Mouse (Mus musculus) neutrophil, adult 83 days (primary cell): ENCODE data around the gene Psph. TPM values are rescaled to one million over a fixed set of nuclear protein-coding genes. Genes with fewer than 3 reads are reported as not detected.

ENCODE experiments used
- total RNA-seq, 2 experiments: library from RNA; stranded (reverse); gene quantifications; one replicate each; pipeline ENCODE4 v1.2.4; 2023

Psph gene
- 1 to 10 TPM; 5.8 to 7.3 TPM for total RNA-seq

DNA sequence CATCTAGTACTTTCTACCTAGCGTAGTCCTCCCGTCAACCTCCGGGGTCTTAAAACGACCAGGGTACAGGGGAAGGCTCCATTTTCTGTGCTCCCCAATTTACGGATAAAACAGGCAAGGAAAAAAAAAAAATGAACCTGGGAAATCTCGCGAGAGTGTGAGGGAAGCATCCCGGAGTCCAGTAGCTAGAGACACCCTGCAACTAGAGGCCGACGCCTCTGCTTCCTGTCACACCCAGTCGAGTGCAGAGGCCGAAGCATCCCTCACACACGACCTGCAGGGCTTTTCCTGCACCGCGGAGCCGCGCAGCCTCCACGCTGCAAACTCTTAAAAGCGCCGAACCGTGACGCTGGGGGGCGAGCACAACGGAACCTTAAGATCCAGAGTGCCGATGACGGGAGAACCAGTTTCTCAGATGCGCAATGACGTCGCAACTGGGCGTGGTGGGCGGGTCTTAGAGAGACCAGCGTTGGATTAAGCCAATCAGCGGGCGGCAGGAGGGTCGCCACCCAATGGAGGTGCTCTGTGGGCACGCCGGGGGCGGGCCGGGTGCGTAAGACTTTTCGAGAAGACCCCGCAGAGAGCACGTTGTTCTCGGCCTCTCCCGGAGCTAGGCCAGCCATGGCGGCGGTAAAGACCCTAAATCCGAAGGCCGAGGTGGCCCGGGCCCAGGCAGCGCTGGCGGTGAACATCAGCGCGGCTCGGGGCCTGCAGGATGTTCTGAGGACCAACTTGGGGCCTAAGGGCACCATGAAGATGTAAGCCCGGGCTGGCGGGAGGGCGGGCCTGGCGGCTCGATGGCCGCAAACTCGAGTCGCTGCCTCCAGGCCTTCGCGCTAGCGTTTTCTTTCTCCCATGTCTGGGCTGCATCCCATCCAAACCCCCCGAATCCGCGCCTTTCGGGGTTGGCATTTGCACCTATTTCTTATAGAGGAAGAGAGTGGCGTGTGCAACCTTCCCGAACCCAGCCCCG is at the start of gene Psph:
Gene Psph, minus strand, starts transcription at position 632 of the 973 bp plus-strand sequence.

DNA sequence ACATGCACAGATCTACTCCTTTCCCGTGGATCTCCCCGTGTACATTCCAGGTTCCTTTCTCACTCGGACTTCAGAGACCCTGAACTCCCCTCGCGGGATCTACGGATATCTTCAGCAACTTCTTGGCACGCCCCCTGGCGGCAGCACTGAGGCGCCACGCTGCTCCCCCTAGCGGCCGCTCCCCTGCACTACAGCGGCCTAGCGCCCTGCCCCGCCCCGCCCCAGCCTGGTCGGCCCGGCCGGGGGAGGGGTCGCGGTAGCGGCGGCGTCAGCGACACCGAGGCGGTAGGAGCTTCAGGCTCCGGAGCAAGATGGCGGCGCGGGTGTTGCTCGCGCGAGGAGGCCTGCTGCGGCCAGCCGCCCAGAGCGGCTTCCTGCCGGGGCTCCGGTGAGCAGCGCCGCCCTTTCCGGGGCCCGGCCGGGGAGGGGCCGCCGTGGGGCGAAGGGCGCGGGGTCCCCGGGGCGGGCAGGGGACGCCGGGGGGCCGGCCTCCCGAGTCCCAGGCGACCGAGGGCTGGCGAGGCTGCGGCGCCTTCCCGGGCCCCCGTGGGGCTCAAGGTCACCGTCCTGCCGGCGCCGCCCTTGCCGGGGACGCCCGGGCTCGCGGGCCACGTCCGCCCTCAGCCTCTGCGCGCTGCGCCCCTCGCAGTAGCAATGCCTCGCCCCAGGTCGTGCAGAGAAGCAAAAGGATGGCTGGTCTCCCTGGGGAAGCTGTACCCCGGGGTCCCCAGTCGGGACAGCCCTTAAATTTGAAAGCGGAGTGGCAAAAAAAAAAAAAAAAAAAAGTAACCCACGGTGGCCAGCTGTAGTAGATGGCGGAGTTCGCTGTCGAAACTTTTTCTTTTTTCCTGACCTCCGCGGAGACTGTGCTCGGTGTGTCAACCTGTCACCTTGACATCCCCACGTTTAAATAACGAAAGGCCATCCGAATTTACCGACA is 62.1 kb downstream of the Psph start, which contains the start of gene Nipsnap2:
Gene Nipsnap2, plus strand, starts transcription at position 230 of the 940 bp plus-strand sequence.

Other genes starting within 250 kb of the Psph start
- under 1 TPM; 0.46 TPM for gene Mmp17, start 203.3 kb downstream of the Psph start, total RNA-seq
- gene Zfp11, start 117.3 kb downstream of the Psph start, total RNA-seq: 1 to 10 TPM in 1 of 2 experiments, under 1 TPM in 1; 0.88 to 1.3 TPM
- not detected for gene Sept14, start 78.9 kb downstream of the Psph start, total RNA-seq
- gene Mrps17, start 72.0 kb downstream of the Psph start, total RNA-seq: 10 to 100 TPM; 42.5 to 52.9 TPM
- 10 to 100 TPM; 30.6 to 32.4 TPM for gene Nipsnap2, start 62.4 kb downstream of the Psph start, total RNA-seq
- gene Sumf2, start 59.5 kb upstream of the Psph start, total RNA-seq: 1 to 10 TPM; 3.9 to 4.8 TPM
- 100 to 1,000 TPM; 135 to 140 TPM for gene Chchd2, start 100.0 kb upstream of the Psph start, total RNA-seq
- gene Zbed5, start 108.3 kb upstream of the Psph start, total RNA-seq: not detected
- under 1 TPM; 0.48 to 0.97 TPM for gene Phkg1, start 111.1 kb upstream of the Psph start, total RNA-seq
- 1 to 10 TPM; 1.5 to 1.8 TPM for gene Nupr1l, start 121.1 kb upstream of the Psph start, total RNA-seq
- 10 to 100 TPM; 18.1 to 21.5 TPM for gene Vkorc1l1, start 154.5 kb upstream of the Psph start, total RNA-seq
- gene Gusb, start 215.6 kb upstream of the Psph start, total RNA-seq: 10 to 100 TPM; 58.8 to 62.3 TPM
- gene Asl, start 241.8 kb upstream of the Psph start, total RNA-seq: 10 to 100 TPM; 20.8 to 26.4 TPM
- gene Crcp, start 241.8 kb upstream of the Psph start, total RNA-seq: 10 to 100 TPM; 21.8 to 23.1 TPM